Mouse (Mus musculus) heart, embryonic 16.5 days (tissue): Measurements from ENCODE around the gene Naaa. TPM values are rescaled to one million over a fixed set of nuclear protein-coding genes. Genes with fewer than 3 reads are reported as not detected.

Experiments
- ATAC-seq: fragments of 200-750 bp; cut with Nextera tagmentation; replicated peaks from 2 replicates; pipeline ENCODE4 v1.8.0; 2017; ENCODE audit warnings: moderate number of reproducible peaks; ENCODE audit not compliant: insufficient read depth, low FRiP score; ENCODE audit errors: extremely low read depth
- H3K27ac ChIP-seq: fragments of 300-500 bp; sonication (generic); 2 replicates; pipeline ENCODE4 v1.5.1; 2014; ENCODE audit warnings: mild to moderate bottlenecking, low read length, control low read depth, moderate library complexity
- H3K27me3 ChIP-seq: fragments of 300-500 bp; sonication (generic); 2 replicates; pipeline ENCODE4 v1.6.1; 2014; ENCODE audit warnings: low read length, mixed read lengths; ENCODE audit not compliant: control insufficient read depth, insufficient read depth
- H3K36me3 ChIP-seq: fragments of 300-500 bp; sonication (generic); 2 replicates; pipeline ENCODE4 v1.6.1; 2014; ENCODE audit not compliant: control insufficient read depth, insufficient read depth
- H3K4me1 ChIP-seq: fragments of 300-500 bp; sonication (generic); 2 replicates; pipeline ENCODE4 v1.6.1; 2014; ENCODE audit warnings: low read length, mixed read lengths; ENCODE audit not compliant: control insufficient read depth, insufficient read depth
- H3K4me2 ChIP-seq: fragments of 300-500 bp; sonication (generic); 2 replicates; pipeline ENCODE4 v1.6.1; 2014; ENCODE audit warnings: low read depth, mild to moderate bottlenecking, control low read depth, low read length
- H3K4me3 ChIP-seq: fragments of 300-500 bp; sonication (generic); 2 replicates; pipeline ENCODE4 v1.5.1; 2014; ENCODE audit warnings: mild to moderate bottlenecking, control low read depth, low read length
- H3K9ac ChIP-seq: fragments of 300-500 bp; sonication (generic); 2 replicates; pipeline ENCODE4 v1.6.1; 2014; ENCODE audit warnings: low read length, control low read depth
- H3K9me3 ChIP-seq: fragments of 300-500 bp; sonication (generic); replicated peaks from 2 replicates; pipeline ENCODE4 v1.6.1; 2016; ENCODE audit warnings: low read length; ENCODE audit not compliant: control insufficient read depth
- WGBS: fragments of 180-500 bp; shearing (Covaris S2); extraction: QIAGEN DNeasy Blood & Tissue Kit; methylation state at CpG from one replicate; pipeline ENCODE4 v1.1.7; 2014; 5-methylcytosine and 5-hydroxymethylcytosine counted together
- polyA plus RNA-seq: library from polyadenylated mRNA; unstranded; fragments of >200 nt; fragmentation: Nextera tagmentation; extraction: Ambion mirVana; gene quantifications from 2 replicates; pipeline ENCODE4 v1.2.1, GENCODE M21; 2015

Gene Naaa
- polyA plus RNA-seq, 1 experiment from 2014 or later = 9.3 TPM

- ATAC-seq = 0 out of 2 replicates have a peak, but pooled peaks have one; percentile 14
- peaks cover 18% of the 10 kb centered on the region for H3K36me3 ChIP-seq
- no peaks in the 10 kb centered on the region for H3K9me3 ChIP-seq
- no peak overlapping the region for H3K4me2 ChIP-seq
- H3K4me3 ChIP-seq = no peak overlapping the region
- H3K9ac ChIP-seq = no peak overlapping the region
- H3K4me1 ChIP-seq = peaks cover 21% of the 10 kb centered on the region
- peak overlapping the region; percentile 61 for H3K27ac ChIP-seq
- WGBS = 51% methylated on average over 4 of the region's 4 CpGs
- H3K27me3 ChIP-seq = no peaks in the 10 kb centered on the region
These were observed 4.6 kb upstream of the Naaa start for GRCm38 (mm10) chr5:92282571-92282970.

DNA sequence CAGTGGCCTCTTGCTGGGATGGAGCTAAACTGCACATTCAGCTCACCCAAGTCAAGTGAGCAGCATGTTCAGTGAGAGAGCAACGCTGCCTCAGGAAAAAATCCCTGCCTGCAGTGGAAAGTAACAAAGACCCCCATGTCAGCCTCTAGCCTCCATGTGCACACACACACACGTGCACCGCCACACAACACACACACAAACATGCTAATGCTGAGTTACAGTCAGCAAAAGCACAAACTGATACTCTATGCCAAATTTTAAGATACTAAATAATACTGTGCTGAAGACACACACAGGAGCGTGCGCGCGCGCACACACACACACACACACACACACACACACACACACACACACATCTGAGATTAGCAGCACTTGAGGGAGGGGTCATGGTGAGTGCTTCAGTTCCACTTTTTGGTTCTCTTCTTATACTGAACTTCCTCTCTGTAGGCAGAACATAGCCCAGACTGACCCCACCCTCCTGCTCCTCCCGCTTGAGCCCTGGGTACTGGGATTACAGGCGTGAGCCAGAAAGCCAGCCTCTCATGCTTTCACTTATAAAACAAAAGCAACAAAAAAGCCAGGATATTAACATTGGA, 1.1 kb upstream of the Naaa start:
- no peak overlapping the region for H3K4me3 ChIP-seq
- no peak overlapping the region for H3K4me2 ChIP-seq
- H3K27me3 ChIP-seq = 0 out of 2 replicates have a peak, but pooled peaks cover 4% of the 10 kb centered on the region
- H3K9me3 ChIP-seq = no peaks in the 10 kb centered on the region
- 88% methylated on average over 10 of the region's 10 CpGs for WGBS
- H3K27ac ChIP-seq = no peak overlapping the region
- ATAC-seq = no peak
- no peak overlapping the region for H3K9ac ChIP-seq
- peaks cover 21% of the 10 kb centered on the region for H3K4me1 ChIP-seq
- no peaks in the 10 kb centered on the region for H3K36me3 ChIP-seq

DNA sequence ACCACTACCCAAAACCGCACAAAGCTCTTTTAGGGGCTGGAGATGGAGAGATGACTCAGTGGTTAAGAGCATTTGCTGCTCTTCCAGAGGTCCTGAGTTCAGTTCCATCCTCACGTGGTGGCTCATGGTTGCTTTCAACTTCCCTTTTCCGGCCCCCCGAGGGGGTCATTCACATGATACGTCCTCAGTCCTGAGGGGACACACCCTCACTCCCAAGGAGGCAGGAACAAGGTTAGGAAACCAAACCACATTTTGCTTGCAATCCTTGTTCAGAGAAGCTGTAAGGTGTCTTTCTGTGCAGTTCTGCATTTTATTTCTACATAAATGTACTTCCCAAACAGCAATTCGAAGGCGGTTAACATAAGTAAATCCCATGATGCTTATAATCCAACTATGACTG, 7.5 kb downstream of the Naaa start:
- no peak overlapping the region for H3K4me3 ChIP-seq
- no peak for ATAC-seq
- H3K9me3 ChIP-seq = no peaks in the 10 kb centered on the region
- no peak overlapping the region for H3K9ac ChIP-seq
- H3K36me3 ChIP-seq = no peaks in the 10 kb centered on the region
- 77% methylated on average over 7 of the region's 7 CpGs for WGBS
- no peak overlapping the region for H3K27ac ChIP-seq
- no peaks in the 10 kb centered on the region for H3K27me3 ChIP-seq
- no peaks in the 10 kb centered on the region for H3K4me1 ChIP-seq
- H3K4me2 ChIP-seq = no peak overlapping the region

GRCm38 (mm10) chr5:92263761-92264359, 14.1 kb downstream of the Naaa start:
- no peaks in the 10 kb centered on the region for H3K9me3 ChIP-seq
- peaks cover 2% of the 10 kb centered on the region; the same call in 1 of the 2 replicates for H3K27me3 ChIP-seq
- WGBS = 25% methylated on average over 4 of the region's 4 CpGs
- H3K4me1 ChIP-seq = peaks cover 8% of the 10 kb centered on the region
- H3K4me3 ChIP-seq = no peak overlapping the region
- no peak overlapping the region for H3K9ac ChIP-seq
- no peaks in the 10 kb centered on the region for H3K36me3 ChIP-seq
- peak; percentile 80 for ATAC-seq
- H3K27ac ChIP-seq = no peak overlapping the region
- no peak overlapping the region for H3K4me2 ChIP-seq

GRCm38 (mm10) chr5:92262646-92263045, 15.3 kb downstream of the Naaa start:
- no peak for ATAC-seq
- 82% methylated on average over 8 of the region's 8 CpGs for WGBS

DNA sequence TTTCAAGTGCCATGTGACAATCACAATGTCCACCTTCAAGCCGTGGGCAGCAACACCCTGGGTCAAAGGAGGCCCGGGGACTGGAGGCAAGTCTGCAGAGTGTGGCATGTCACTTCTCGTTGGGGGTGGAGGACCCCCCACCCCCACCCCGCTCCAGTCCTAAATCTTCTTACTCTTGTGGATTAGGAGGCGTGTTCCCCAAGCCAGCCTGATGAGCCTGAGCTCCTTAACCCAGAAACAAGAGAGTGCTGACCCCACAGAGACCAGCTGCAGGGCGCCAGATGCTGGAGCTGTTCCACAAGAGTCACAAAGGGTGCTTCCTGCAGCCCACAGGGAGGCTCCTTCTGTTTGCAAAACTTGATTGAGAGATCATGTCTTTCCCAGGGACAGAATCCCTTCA, 21.8 kb downstream of the Naaa start, which contains the start of gene Ppef2:
Ppef2 (minus strand) TSS at position 61 of the 400 bp plus-strand sequence.
- 40% methylated on average over 6 of the region's 6 CpGs for WGBS
- Histone ChIP-seq H3K4me1 (0 out of 2 replicates have a peak, but pooled peaks cover 3% of the 10 kb centered on the region), H3K9me3 (no peaks in the 10 kb centered on the region), H3K27me3 (peaks cover 2% of the 10 kb centered on the region; the same call in 1 of the 2 replicates), H3K4me3 (no peak within 1 kb of the TSS), H3K36me3 (no peaks in the 10 kb centered on the region), H3K4me2 (no peak within 1 kb of the TSS), H3K27ac (no peak within 1 kb of the TSS), H3K9ac (no peak within 1 kb of the TSS)
- no peak for ATAC-seq

More at GRCm38 (mm10) chr5:92262646-92263045, 15.3 kb downstream of the Naaa start:
- peaks cover 8% of the 10 kb centered on the region for H3K4me1 ChIP-seq
- H3K36me3 ChIP-seq = no peaks in the 10 kb centered on the region
- H3K9ac ChIP-seq = no peak overlapping the region
- no peak overlapping the region for H3K4me2 ChIP-seq
- no peak overlapping the region for H3K27ac ChIP-seq
- H3K9me3 ChIP-seq = no peaks in the 10 kb centered on the region
- peaks cover 2% of the 10 kb centered on the region; the same call in 1 of the 2 replicates for H3K27me3 ChIP-seq
- no peak overlapping the region for H3K4me3 ChIP-seq

GRCm38 (mm10) chr5:92254476-92254875, 23.5 kb downstream of the Naaa start:
- no peak for ATAC-seq
- 0 out of 2 replicates have a peak, but pooled peaks cover 3% of the 10 kb centered on the region for H3K4me1 ChIP-seq
- WGBS = 58% methylated on average over 6 of the region's 6 CpGs
- no peak overlapping the region for H3K4me2 ChIP-seq
- peaks cover 2% of the 10 kb centered on the region; the same call in 1 of the 2 replicates for H3K9me3 ChIP-seq
- no peaks in the 10 kb centered on the region for H3K36me3 ChIP-seq
- no peak overlapping the region for H3K9ac ChIP-seq
- no peak overlapping the region for H3K4me3 ChIP-seq
- H3K27me3 ChIP-seq = peaks cover 2% of the 10 kb centered on the region; the same call in 1 of the 2 replicates
- no peak overlapping the region for H3K27ac ChIP-seq

GRCm38 (mm10) chr5:92252797-92253343, 25.1 kb downstream of the Naaa start:
- Histone ChIP-seq H3K9ac (no peak overlapping the region), H3K9me3 (peaks cover 6% of the 10 kb centered on the region), H3K4me1 (0 out of 2 replicates have a peak, but pooled peaks cover 3% of the 10 kb centered on the region), H3K4me3 (no peak overlapping the region), H3K27me3 (no peaks in the 10 kb centered on the region), H3K4me2 (no peak overlapping the region), H3K27ac (no peak overlapping the region), H3K36me3 (no peaks in the 10 kb centered on the region)
- 21% methylated on average over 18 of the region's 18 CpGs for WGBS
- ATAC-seq = no peak

- Histone ChIP-seq H3K27ac (no peak overlapping the region), H3K9ac (no peak overlapping the region), H3K36me3 (no peaks in the 10 kb centered on the region), H3K4me3 (no peak overlapping the region), H3K9me3 (peaks cover 6% of the 10 kb centered on the region), H3K4me2 (no peak overlapping the region), H3K27me3 (no peaks in the 10 kb centered on the region), H3K4me1 (no peaks in the 10 kb centered on the region)
- no peak for ATAC-seq
- 86% methylated on average over 6 of the region's 6 CpGs for WGBS
These were observed 25.9 kb downstream of the Naaa start for GRCm38 (mm10) chr5:92252031-92252430.
